Mouse (Mus musculus) central nervous system, embryonic 11.5 days (tissue): ENCODE data around the gene Sval2. TPM values are rescaled to one million over a fixed set of nuclear protein-coding genes. Genes with fewer than 3 reads are reported as not detected.

Source experiments
- polyA plus RNA-seq: library from polyadenylated mRNA; depleted of rRNA; stranded (reverse); fragments of >200 nt; gene quantifications from 2 replicates; pipeline ENCODE4 v1.2.3, GENCODE M21; 2012; rRNA removed

Gene Sval2
- not detected in 2 replicates for polyA plus RNA-seq

DNA sequence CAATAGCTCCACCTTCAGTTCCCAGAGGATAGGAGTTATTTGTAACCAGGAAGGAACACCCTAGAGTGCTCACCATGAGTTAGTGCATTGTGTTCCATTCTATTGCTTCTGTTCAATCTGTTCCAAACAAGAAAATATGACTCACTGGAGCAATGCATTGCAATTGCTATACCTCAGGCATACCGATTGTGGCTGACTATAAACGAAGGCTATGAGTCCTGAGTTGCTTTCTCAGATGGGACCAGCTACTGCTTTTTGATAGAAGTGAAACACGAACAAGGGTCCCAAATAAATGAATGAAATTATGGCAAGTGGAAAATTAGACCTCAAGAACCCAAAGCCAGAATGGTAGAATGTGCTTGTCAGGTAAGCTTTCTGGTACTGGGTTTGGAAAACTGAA, at the start of gene Sval2:
TSS of gene Sval2 (plus strand) at position 301 of the 400 bp plus-strand sequence.

GRCm38 (mm10) chr6:41847235-41847634, 5.6 kb upstream of the Sval2 start, which contains the start of gene Pip:
TSS of gene Pip (plus strand) at chr6:41847535.

Other genes with a start within 250 kb of the Sval2 start
- gene Ephb6, start 247.5 kb upstream of the Sval2 start, polyA plus RNA-seq: 12.7 and 17.2 TPM in 2 replicates
- gene Trpv6, start 216.6 kb upstream of the Sval2 start, polyA plus RNA-seq: 0.06 and 0.25 TPM in 2 replicates
- 0.05 TPM in 1 of 2 replicates, not detected in the other for gene Trpv5, start 172.2 kb upstream of the Sval2 start, polyA plus RNA-seq
- not detected in 2 replicates for gene Llcfc1, start 168.6 kb upstream of the Sval2 start, polyA plus RNA-seq
- gene Kel, start 148.7 kb upstream of the Sval2 start, polyA plus RNA-seq: 20.0 and 26.0 TPM in 2 replicates
- gene Olfr459, start 77.8 kb upstream of the Sval2 start, polyA plus RNA-seq: not detected in 2 replicates
- not detected in 2 replicates for gene Pip, start 5.5 kb upstream of the Sval2 start, polyA plus RNA-seq
- gene Sval1, start 98.6 kb downstream of the Sval2 start, polyA plus RNA-seq: not detected in 2 replicates
- not detected in 2 replicates for gene Sval3, start 115.2 kb downstream of the Sval2 start, polyA plus RNA-seq
- not detected in 2 replicates for gene Sva, start 185.4 kb downstream of the Sval2 start, polyA plus RNA-seq